Mouse (Mus musculus) adrenal gland (tissue): ENCODE measurements around the gene Efcab6.

ENCODE experiments used
- intact Hi-C: fragments of 180-260 bp; cut with DNase I; formaldehyde crosslinking; loops from one replicate; pipeline ENCODE4 v1.15.1; 2025

Gene Efcab6

DNA sequence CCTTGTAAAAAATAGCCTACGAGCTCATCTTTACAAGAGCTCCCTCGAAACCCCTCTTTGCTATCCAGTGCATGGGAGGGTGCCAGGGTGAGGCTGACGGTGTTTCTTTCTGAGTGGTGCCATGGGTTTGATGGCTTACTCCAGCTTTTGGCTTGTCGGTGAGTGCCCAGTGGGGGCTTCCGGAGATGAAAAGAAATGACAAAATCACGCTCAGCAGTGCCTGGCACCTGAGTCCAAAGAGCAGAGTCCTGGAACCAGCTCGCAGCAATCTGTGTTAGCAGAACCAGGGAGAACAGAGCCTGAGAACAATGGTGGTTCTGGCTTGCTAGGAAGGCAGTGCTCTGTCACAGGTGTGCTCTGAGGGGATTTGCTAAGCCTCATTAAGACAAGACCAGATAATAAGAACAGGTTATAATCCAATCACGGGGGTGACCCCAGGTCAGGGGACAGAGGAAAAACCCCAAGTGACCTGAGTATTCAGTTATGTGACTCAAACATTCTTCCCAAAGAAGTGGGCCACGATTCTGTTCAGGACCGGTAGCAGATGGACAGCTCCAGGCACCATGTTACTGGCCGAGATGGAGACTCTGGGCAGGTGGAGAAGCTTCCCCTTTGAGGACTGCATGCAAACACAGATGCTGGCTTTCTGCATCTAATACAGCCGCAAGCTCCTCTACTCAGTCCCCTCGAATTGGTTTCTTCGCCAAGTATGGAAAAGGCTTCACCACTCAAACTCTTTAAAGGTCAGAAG is 82.8 kb downstream of the Efcab6 start:
- intact Hi-C loops = no loop called here

DNA sequence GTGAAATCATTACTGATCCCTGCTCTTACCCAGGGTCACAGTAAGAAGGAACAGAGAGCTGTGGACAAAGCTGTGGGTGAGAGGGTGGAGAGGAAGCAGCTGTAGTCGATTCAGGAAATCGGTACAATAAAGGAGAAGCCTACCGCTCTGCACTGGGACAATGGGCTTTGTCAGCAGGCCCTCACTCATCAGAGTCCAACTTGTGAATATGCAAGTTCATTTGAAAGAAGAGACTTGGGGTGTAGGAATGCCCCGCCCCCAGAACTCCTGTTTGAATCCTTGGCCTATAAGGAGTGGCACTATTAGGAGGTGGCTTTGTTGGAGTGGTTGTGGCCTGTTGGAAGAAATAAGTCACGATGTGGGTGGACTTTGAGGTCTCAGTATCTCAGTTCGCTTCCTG is 86.3 kb downstream of the Efcab6 start:
- intact Hi-C loops = no loop called here

- intact Hi-C loops = no loop called here
Observed at GRCm38 (mm10) chr15:83977108-83977507, 88.1 kb downstream of the Efcab6 start.

DNA sequence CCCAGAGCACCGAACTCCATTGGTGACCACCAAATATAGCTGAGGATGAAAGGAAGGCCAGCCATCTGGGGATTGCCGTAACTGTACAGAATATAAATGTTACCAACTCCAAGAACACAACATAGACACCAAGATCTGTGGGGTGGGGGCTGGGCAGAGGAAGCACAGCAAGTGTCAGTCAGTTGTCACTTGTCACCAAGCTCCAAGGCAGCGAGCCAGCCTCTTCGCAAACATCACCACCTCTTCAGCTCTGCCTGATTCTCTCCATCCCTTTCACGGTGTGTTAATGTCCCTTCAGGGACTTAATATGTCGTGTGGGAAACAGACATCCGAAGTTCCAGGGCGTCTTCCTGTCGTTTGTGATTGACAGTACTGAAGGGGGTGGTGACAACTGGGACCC is 93.0 kb downstream of the Efcab6 start:
- intact Hi-C loops = no loop called here

- intact Hi-C loops = no loop called here
Observed at GRCm38 (mm10) chr15:83967802-83968201, 97.4 kb downstream of the Efcab6 start.

DNA sequence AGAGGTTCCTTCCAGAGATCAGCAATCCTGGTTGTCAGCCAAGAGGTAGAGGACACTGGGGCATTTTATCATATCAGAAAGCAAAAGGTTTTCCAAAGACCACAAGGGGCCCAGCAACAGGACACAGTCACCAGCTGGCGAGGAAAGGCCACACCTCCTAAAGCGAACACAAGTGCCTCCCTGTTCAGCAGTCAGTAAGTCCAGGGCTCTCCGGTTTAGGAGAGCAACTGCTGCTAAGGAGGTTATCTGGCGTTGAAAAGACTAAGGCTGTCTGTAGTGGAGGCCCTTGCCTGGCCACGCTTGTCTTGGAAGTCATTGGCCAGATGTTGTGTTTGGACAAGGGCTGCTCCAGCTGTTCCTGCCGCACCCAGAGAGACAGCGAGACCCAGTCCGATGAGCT is 100.1 kb downstream of the Efcab6 start:
- intact Hi-C loops = no loop called here

- intact Hi-C loops = no loop called here
Observed at GRCm38 (mm10) chr15:83958376-83958775, 106.8 kb downstream of the Efcab6 start.

DNA sequence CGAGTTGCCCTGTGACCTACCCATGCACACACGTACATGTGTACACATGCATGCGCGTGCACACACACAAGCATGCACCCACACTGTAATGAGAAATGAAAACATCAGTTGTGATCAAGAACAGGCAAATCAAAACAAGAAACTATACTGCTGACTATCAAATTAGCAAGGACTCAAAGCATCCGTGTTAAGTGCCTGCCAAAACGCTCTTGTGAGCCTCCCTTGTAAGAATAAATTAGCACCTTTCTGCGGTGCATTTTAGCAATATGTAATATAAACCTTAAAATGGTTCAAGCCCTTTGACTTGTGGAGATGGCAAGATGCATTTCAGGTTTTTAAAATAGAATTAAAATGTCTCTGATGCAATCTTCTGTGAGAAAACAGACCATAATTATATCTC is 108.2 kb downstream of the Efcab6 start:
- intact Hi-C loops = no loop called here

- intact Hi-C loops = no loop called here
Observed at GRCm38 (mm10) chr15:83955948-83956707, 109.1 kb downstream of the Efcab6 start.

DNA sequence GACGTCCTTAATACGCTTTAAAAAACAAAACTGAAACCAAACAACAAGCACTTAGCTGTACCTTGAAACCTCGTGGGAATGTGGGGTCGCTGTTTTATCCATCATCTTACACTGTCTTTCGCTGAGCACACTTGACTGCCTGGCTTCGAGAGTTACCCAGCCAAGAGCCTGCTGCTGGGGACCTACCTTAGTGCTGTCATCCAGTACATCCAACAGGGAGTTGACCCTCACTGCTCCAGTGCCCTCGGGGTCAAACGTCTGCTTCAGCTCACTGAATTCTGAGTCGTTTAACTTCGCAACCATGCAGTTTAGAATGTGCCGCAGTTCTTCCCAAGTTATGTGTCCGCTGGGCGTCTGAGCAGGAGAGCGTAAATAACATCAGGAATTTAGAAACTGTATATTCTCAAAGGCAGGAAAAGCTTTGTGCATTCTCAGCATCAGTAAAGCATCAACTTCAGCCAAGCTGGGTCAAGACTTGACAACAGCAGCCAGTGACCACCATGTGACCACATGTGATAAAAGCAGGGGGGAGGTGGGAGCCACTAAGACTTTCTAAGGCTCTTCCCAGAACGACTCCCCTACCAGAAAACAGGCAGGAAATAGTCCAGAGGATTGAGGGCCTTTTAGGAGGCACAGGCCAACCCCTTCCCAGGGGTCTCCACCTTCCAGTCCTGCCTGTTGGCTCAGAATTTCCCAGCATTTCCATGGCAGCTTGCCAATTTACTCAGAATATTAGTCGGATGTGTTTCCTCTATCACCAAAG is 115.3 kb downstream of the Efcab6 start:
- intact Hi-C loops = no loop called here

DNA sequence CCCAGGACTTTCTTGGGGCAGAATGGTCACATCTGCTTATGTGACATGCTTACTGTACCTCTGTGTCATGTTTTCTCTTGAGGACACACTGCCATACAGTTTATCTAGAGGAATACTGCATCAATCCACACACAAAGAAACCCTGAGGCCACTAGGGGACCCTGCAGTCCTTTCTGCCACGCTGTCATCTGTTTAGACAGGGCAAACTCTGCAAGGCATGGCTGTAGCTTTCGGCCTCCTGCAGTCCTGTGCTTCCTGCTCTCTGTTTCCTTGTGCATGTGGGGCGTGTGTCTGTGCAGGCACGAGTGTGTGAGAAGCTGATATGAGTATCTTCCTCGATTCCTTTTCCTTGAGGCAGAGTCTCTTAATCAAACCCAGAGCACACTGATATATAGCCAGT is 125.5 kb downstream of the Efcab6 start:
- intact Hi-C loops = no loop called here

DNA sequence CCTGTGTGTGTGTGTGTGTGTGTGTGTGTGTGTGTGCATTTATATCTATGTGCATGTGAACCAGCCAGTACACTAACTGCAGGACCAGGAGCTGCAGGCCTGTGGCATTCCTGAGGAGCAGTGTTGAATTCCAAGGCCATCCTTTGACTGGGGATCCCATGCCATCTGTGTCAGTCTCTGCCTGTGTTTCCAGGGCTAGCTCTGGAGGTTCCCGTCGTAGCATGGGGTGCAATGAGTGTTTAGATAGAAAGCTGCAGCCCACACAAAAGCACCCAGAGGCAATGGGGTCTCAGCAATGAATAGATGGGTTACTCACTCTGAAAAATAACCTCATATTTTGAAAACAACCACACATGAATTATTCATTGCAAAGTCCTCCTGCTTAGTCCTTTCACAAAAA is 126.7 kb downstream of the Efcab6 start:
- intact Hi-C loops = no loop called here

DNA sequence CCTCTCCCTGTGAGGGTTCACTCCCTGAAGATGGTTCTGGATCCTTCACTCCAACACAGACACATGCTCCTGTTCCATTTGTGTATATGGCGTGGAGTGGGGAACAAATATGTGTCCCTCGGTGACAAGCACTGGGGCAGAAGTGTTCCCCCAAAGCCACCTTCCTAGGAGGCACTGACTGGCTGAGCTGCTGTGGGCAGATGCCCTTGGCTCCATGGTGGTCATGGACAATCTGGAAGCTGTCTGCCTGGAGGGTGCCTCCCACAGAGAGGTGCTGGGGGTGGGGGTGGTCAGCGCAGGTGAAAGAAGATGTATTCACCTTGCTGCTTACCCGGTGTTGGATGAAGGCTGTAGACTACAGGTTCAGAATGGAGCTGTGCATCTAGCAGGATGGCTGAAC is 128.7 kb downstream of the Efcab6 start:
- intact Hi-C loops = no loop called here

GRCm38 (mm10) chr15:83934816-83935215 is 130.4 kb downstream of the Efcab6 start:
- intact Hi-C loops = no loop called here

DNA sequence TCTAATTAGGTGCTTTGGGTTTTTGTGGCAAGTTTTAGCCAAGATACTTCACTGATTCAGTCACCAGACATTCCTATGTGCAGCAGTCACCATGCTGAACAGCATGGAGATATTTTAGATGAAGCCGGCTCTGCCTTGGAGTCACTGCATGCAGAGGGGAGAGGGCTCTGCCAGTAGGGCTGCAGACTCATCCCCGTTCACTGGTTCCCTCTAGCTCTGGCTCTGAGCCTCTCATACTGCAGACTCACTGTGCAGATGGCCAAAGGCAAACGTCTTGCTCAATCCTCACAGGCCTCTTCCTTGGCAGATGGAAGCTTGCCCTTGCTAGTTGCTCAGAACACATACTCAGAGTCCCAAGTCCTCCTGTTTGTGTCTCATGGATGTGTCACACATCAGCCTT is 139.8 kb downstream of the Efcab6 start:
- intact Hi-C loops = no loop called here

DNA sequence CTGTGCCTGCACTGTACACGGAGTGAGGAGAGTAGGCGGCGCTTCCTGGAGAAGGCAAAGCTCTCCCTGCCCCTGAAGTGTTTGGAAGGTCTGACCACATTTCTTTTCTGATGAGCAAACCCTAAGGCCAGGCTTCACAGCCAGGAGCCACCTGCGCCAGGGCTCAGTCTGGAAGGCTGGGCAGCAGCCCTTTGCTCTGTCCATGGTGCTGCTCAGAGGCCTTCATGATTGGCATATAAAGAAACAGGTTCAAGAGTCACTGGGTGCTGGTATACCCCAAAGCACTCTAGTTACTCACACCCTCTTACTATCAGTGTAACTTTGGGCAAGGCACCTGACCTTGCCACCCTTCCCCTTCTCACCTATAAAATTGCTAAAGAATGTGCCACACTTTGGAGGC is 140.5 kb downstream of the Efcab6 start:
- intact Hi-C loops = no loop called here

GRCm38 (mm10) chr15:83915376-83915775 is 149.8 kb downstream of the Efcab6 start:
- intact Hi-C loops = no loop called here

- intact Hi-C loops = no loop called here
Observed at GRCm38 (mm10) chr15:83913028-83913714, 152.0 kb downstream of the Efcab6 start.

GRCm38 (mm10) chr15:83906472-83906871 is 158.7 kb downstream of the Efcab6 start:
- intact Hi-C loops = no loop called here

DNA sequence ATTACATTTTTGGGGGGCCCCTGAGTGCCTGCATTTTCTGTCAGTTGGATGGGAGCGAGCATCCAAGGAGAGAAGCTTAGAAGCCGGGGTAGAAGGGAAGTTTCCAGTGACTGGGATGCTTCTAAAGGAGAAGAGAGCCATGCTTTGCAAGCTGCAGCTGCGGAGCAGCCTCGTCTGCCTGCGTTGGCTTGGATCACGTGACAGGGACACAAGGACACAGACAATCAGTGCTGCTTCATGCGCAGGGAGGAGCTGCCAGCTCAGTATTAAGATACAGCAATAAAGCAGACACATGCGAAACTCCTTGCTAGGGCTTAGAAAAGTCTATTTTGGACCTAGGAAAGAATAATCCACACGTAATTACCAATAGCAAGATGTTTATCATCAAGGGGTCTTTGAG is 167.9 kb downstream of the Efcab6 start:
- intact Hi-C loops = no loop called here

DNA sequence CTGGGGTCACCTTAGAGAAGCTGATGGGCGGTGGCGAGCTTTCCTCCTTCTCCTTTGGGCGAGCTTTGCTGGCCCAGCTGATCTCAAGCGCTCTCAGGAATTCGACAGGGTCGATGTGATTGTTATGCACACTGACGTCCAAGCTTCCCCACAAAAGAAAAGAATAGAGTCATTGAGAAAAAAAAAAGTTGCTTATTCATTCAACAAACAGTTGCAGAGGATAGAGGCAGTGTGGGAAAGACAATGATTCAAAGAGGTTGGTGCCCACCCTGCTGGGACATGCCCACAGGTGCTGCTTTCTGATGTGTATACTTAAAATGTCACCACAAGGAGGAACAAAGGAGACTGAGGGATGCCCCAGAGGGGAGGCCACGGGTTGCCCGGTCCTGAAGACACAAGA is 169.2 kb downstream of the Efcab6 start:
- intact Hi-C loops = no loop called here

DNA sequence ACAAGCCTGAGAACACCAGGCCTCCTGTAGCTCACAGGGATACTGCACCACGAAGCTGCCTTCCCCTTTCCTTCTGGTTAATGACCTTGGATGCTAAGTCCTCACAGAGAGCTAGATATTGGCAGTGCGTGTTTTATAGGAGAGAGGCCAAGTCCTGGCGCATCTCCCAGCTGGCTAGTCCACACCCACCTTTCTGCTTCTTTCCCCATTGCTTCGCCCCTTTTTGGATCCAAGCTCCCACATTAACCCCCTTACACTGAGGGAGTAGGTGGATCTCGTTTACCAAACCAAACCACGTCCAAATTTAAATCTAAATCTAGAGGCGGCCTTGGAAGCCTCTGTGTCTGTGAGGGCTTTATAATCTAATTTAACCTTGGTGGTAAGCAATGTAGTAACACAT is 170.9 kb downstream of the Efcab6 start:
- intact Hi-C loops = no loop called here
